Mouse (Mus musculus) midbrain, embryonic 12.5 days (tissue): ENCODE data around the gene Epop. TPM values are rescaled to one million over a fixed set of nuclear protein-coding genes. Genes with fewer than 3 reads are reported as not detected.

ENCODE experiments used
- ATAC-seq: fragments of 200-750 bp; cut with Nextera tagmentation; 2 replicates; pipeline ENCODE4 v1.8.0; 2017; ENCODE audit warnings: low read depth, moderate TSS enrichment, moderate library complexity; ENCODE audit not compliant: low FRiP score
- H3K27ac ChIP-seq: fragments of 300-500 bp; sonication (generic); replicated peaks from 2 replicates; pipeline ENCODE4 v1.5.1; 2016; ENCODE audit warnings: mild to moderate bottlenecking
- H3K27me3 ChIP-seq: fragments of 300-500 bp; sonication (generic); 2 replicates; pipeline ENCODE4 v1.6.1; 2016; ENCODE audit warnings: mild to moderate bottlenecking
- H3K36me3 ChIP-seq: fragments of 300-500 bp; sonication (generic); 2 replicates; pipeline ENCODE4 v1.6.1; 2016
- H3K4me1 ChIP-seq: fragments of 300-500 bp; sonication (generic); 2 replicates; pipeline ENCODE4 v1.6.1; 2016
- H3K4me2 ChIP-seq: fragments of 300-500 bp; sonication (generic); replicated peaks from 2 replicates; pipeline ENCODE4 v1.6.1; 2016; ENCODE audit warnings: mild to moderate bottlenecking, moderate library complexity
- H3K4me3 ChIP-seq: fragments of 300-500 bp; sonication (generic); 2 replicates; pipeline ENCODE4 v1.5.1; 2016; ENCODE audit warnings: mild to moderate bottlenecking
- H3K9ac ChIP-seq: fragments of 300-500 bp; sonication (generic); replicated peaks from 2 replicates; pipeline ENCODE4 v1.6.1; 2016; ENCODE audit warnings: mild to moderate bottlenecking, moderate library complexity
- H3K9me3 ChIP-seq: fragments of 300-500 bp; sonication (generic); 2 replicates; pipeline ENCODE4 v1.6.1; 2016; ENCODE audit warnings: mild to moderate bottlenecking
- WGBS: fragments of 180-500 bp; shearing (Covaris S2); methylation state at CpG from one replicate; pipeline ENCODE4 v1.1.7; 2016; 5-methylcytosine and 5-hydroxymethylcytosine counted together
- polyA plus RNA-seq: library from polyadenylated mRNA; unstranded; fragments of >200 nt; fragmentation: Nextera tagmentation; extraction: Ambion mirVana; gene quantifications from 2 replicates; pipeline ENCODE4 v1.2.1, GENCODE M21; 2016

Gene Epop
- polyA plus RNA-seq, 1 experiment from 2014 or later = 14.2 TPM

DNA sequence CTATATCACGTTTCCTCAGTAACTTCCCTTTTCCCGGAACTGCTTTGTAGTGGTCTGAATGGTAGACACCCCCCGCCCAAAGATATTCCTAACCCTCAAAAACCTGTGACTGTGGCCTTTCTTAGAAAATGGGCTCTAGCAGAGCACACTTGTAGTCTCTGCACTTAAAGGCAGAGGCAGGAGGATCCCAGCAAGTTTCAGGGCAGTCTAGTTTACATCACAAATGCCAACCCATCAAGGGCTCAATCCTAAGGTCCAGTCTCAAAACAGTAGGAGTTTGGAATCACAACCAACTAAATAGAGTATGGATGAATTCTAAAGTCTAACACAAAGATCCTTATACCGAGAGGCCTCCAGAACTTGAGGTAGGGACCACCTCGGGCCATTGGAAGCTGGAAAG is 4.0 kb downstream of the Epop start:
- Histone ChIP-seq H3K4me3 (no peak overlapping the region), H3K9me3 (no peaks in the 10 kb centered on the region), H3K4me2 (no peak overlapping the region), H3K36me3 (no peaks in the 10 kb centered on the region), H3K9ac (no peak overlapping the region), H3K27me3 (peaks cover 74% of the 10 kb centered on the region), H3K27ac (no peak overlapping the region), H3K4me1 (peaks cover 30% of the 10 kb centered on the region)
- no peak for ATAC-seq
- WGBS = 72% methylated on average over 5 of the region's 5 CpGs

GRCm38 (mm10) chr11:97623166-97623565 is 6.3 kb downstream of the Epop start:
- WGBS = 65% methylated on average over 9 of the region's 9 CpGs
- H3K4me1 ChIP-seq = peaks cover 23% of the 10 kb centered on the region
- H3K9ac ChIP-seq = no peak overlapping the region
- H3K4me3 ChIP-seq = no peak overlapping the region
- H3K27ac ChIP-seq = no peak overlapping the region
- H3K27me3 ChIP-seq = peaks cover 64% of the 10 kb centered on the region
- no peak overlapping the region for H3K4me2 ChIP-seq
- no peak for ATAC-seq
- no peaks in the 10 kb centered on the region for H3K36me3 ChIP-seq
- no peaks in the 10 kb centered on the region for H3K9me3 ChIP-seq

DNA sequence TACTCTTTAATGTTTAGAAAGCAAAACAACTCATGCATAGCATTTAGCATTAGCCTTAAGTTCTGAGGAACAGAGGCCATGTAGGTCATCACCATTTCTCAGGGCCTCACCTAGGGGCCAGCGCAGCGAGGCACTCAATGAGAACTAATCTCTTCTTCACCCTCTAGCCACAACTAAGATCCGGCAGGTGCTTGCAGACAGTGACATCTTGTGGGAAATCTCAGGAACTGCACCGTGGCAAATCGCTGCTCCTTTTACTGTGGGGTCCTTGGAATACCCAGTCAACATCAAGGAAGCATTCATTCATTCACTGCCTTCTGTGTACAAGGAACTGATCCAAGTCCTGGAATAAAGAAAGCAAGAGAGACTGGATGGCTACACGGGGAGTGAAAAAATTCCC is 7.1 kb downstream of the Epop start:
- Histone ChIP-seq H3K27me3 (peaks cover 62% of the 10 kb centered on the region), H3K36me3 (no peaks in the 10 kb centered on the region), H3K4me2 (no peak overlapping the region), H3K4me3 (no peak overlapping the region), H3K4me1 (peaks cover 16% of the 10 kb centered on the region), H3K27ac (no peak overlapping the region), H3K9ac (no peak overlapping the region), H3K9me3 (no peaks in the 10 kb centered on the region)
- 5% methylated on average over 6 of the region's 6 CpGs for WGBS
- 0 out of 2 replicates have a peak, but pooled peaks have one; percentile 41 for ATAC-seq

DNA sequence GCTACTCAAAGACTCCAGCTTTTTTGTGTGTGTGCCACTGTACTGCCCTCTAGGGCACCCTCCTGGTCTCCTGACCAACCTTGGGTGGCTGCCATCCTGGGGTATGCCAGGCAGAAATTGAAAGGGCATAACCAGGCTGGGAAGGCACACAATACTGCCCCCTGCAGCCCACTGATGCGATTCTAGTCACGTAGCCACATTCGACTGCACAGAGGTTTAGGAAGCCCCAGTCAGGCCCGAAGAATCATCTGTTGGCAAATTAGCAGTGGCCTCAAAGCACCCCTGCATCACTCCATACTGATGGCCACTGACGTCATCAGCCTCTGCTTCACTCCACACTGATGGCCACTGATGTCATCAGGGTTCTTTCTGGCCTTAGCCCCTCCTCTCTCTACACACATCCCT is 10.1 kb downstream of the Epop start:
- Histone ChIP-seq H3K27me3 (peaks cover 44% of the 10 kb centered on the region), H3K4me3 (no peak overlapping the region), H3K4me1 (peaks cover 3% of the 10 kb centered on the region; the same call in 1 of the 2 replicates), H3K4me2 (no peak overlapping the region), H3K9ac (no peak overlapping the region), H3K9me3 (no peaks in the 10 kb centered on the region), H3K27ac (no peak overlapping the region), H3K36me3 (no peaks in the 10 kb centered on the region)
- WGBS = 43% methylated on average over 5 of the region's 5 CpGs
- no peak for ATAC-seq

DNA sequence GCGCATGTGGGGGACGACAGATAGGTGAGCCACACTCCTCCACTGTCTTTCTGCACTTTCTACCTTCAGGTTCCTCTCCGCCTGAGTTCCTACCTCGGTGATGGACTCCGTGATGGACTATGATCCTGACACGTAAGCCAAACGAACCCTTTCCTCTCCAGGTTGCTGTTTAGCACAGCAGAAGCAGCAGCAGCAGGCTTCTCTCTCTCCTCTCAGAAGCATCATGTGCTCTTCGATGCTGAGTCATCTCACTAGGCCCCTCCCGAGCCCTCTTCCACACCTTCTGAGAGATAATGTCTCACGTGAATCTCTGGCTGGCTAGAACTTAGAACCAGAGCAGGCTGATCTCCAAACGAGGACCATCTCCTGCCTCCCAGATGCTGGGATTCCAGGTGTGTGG is 11.1 kb downstream of the Epop start:
- ATAC-seq = no peak
- Histone ChIP-seq H3K4me2 (no peak overlapping the region), H3K4me3 (no peak overlapping the region), H3K9ac (no peak overlapping the region), H3K36me3 (no peaks in the 10 kb centered on the region), H3K4me1 (peaks cover 3% of the 10 kb centered on the region; the same call in 1 of the 2 replicates), H3K9me3 (no peaks in the 10 kb centered on the region), H3K27me3 (peaks cover 33% of the 10 kb centered on the region), H3K27ac (no peak overlapping the region)
- whole genome bisulfite sequencing = 66% methylated on average over 11 of the region's 11 CpGs

DNA sequence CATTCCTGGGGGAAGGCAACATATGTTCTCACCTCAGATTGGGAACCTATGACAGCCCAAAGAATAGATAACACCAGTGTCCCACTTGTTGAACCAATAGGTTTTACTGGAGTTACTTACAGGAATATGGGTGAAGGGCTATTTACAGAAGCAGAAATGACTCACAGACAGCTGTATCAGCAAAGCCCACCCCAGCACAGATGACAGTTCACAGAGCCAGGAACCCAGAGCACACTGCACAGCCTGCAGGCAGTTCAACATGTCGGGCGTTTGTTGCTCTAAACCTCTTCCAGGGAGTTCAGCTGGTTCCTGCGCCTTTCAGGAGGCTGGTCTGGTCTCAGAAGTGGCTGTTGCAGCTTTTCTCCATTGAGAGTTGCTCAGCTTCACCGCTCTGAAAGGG is 14.2 kb downstream of the Epop start:
- Histone ChIP-seq H3K27ac (no peak overlapping the region), H3K9me3 (no peaks in the 10 kb centered on the region), H3K4me2 (no peak overlapping the region), H3K27me3 (peaks cover 40% of the 10 kb centered on the region), H3K36me3 (no peaks in the 10 kb centered on the region), H3K9ac (no peak overlapping the region), H3K4me3 (no peak overlapping the region), H3K4me1 (peaks cover 3% of the 10 kb centered on the region; the same call in 1 of the 2 replicates)
- ATAC-seq = no peak
- 81% methylated on average over 4 of the region's 4 CpGs for WGBS

DNA sequence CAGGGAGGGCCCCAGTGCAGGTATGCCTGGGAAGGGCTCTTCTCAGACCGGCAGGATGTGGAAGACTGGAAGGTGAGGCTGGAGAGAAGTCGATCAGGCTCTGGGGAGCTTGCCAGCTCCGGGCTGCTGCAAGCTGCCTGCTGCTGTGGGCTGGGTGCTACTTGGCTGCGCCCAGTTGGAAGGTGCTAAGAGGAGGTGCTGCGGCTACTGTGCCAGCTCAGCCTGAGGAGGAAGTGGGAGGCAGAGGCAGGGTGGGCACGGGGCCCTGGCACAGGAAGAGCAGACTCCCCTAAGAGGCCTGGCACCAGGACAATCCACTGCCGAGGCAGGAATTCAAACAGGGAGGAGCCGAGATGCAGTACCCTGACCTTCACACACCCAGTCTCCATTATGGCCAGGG is 18.4 kb downstream of the Epop start:
- Histone ChIP-seq H3K4me2 (no peak overlapping the region), H3K4me1 (0 out of 2 replicates have a peak, but pooled peaks cover 2% of the 10 kb centered on the region), H3K36me3 (no peaks in the 10 kb centered on the region), H3K27ac (no peak overlapping the region), H3K4me3 (no peak overlapping the region), H3K9ac (no peak overlapping the region), H3K9me3 (no peaks in the 10 kb centered on the region), H3K27me3 (peaks cover 12% of the 10 kb centered on the region; the same call in 1 of the 2 replicates)
- ATAC-seq = no peak
- WGBS = 78% methylated on average over 8 of the region's 8 CpGs

DNA sequence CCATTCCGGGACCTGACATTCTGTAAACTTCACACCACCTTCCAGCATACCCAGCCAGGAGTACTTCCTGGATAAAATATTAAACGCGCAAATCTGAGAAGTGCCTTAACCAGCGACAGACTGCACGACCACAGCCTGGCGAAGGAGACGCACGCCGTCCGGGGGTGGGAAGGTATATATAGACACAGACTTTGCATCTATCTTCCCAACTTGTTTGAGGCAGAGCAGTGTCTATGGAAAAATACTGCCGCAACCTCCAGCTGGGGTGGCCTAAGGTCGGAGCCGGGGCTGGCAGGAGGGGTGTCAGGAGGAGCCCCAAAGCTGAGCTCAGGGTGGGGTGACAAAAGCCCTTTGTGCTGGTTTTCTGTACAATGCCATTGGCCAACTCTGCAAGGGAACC is 19.8 kb downstream of the Epop start:
- H3K4me3 ChIP-seq = no peak overlapping the region
- no peak for ATAC-seq
- H3K9me3 ChIP-seq = no peaks in the 10 kb centered on the region
- 0 out of 2 replicates have a peak, but pooled peaks cover 2% of the 10 kb centered on the region for H3K4me1 ChIP-seq
- H3K27me3 ChIP-seq = peaks cover 15% of the 10 kb centered on the region; the same call in 1 of the 2 replicates
- H3K9ac ChIP-seq = no peak overlapping the region
- WGBS = 91% methylated on average over 13 of the region's 13 CpGs
- no peak overlapping the region for H3K27ac ChIP-seq
- H3K4me2 ChIP-seq = no peak overlapping the region
- no peaks in the 10 kb centered on the region for H3K36me3 ChIP-seq

DNA sequence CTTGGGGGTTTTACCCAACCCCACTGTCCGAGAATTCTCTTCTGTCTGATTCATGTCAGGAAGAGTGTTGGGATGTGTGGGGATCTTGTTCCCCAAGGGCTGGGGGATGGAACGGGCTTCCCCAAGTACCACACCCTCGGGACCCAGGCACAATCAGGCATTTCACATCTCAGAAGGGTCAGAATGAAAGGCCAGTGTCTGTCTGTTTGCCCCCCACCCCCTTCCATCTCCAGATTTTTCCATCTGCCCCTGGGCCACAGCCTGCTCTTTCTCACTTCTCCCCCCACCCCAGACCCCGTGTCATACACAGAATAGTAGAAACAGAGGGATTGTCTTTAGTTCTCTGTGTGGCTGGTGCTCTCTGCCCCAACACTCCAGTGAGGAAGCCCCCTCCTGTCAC is 20.6 kb downstream of the Epop start:
- Histone ChIP-seq H3K27me3 (peaks cover 21% of the 10 kb centered on the region; the same call in 1 of the 2 replicates), H3K4me2 (no peak overlapping the region), H3K9me3 (no peaks in the 10 kb centered on the region), H3K9ac (no peak overlapping the region), H3K27ac (no peak overlapping the region), H3K4me3 (no peak overlapping the region), H3K4me1 (0 out of 2 replicates have a peak, but pooled peaks cover 2% of the 10 kb centered on the region), H3K36me3 (no peaks in the 10 kb centered on the region)
- WGBS = 74% methylated on average over 4 of the region's 4 CpGs
- ATAC-seq = no peak

- ATAC-seq = no peak
- Histone ChIP-seq H3K9me3 (no peaks in the 10 kb centered on the region), H3K9ac (no peak overlapping the region), H3K27ac (no peak overlapping the region), H3K27me3 (peaks cover 21% of the 10 kb centered on the region; the same call in 1 of the 2 replicates), H3K4me2 (no peak overlapping the region), H3K4me3 (no peak overlapping the region), H3K36me3 (no peaks in the 10 kb centered on the region), H3K4me1 (0 out of 2 replicates have a peak, but pooled peaks cover 4% of the 10 kb centered on the region)
- WGBS = 97% methylated on average over 8 of the region's 8 CpGs
Measured at GRCm38 (mm10) chr11:97607056-97607725, 22.3 kb downstream of the Epop start.

DNA sequence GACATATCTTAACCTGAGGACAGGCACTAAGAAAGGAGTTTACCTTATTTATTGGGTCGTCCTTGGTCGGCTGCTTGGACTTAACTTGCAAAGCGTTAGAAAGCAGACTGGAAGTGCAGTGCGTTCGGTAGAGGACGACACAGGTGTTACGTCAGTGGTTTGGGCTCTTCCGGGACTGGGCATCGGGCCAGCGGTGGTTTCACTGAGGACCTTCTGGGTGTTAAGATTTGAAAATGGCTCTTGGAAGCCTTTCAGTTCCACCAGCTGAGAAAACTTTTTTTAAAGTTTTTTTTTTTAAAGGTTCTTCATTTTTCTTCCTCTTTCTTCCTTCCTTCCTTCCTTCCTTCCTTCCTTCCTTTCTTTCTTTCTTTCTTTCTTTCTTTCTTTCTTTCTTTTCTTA is 25.6 kb downstream of the Epop start:
- no peak for ATAC-seq

GRCm38 (mm10) chr11:97602223-97602622 is 27.3 kb downstream of the Epop start:
- Histone ChIP-seq H3K4me3 (no peak overlapping the region), H3K36me3 (no peaks in the 10 kb centered on the region), H3K4me2 (no peak overlapping the region), H3K27me3 (peaks cover 9% of the 10 kb centered on the region; the same call in 1 of the 2 replicates), H3K9ac (no peak overlapping the region), H3K27ac (peak overlapping the region; percentile 20; the same call in 1 of the 2 replicates), H3K9me3 (0 out of 2 replicates have a peak, but pooled peaks cover 9% of the 10 kb centered on the region), H3K4me1 (0 out of 2 replicates have a peak, but pooled peaks cover 5% of the 10 kb centered on the region)
- no peak for ATAC-seq
- 20% methylated on average over 6 of the region's 6 CpGs for WGBS

More for the DNA sequence above, 25.6 kb downstream of the Epop start:
- no peak overlapping the region for H3K4me2 ChIP-seq
- no peak overlapping the region for H3K27ac ChIP-seq
- no peak overlapping the region for H3K9ac ChIP-seq
- 0 out of 2 replicates have a peak, but pooled peaks cover 5% of the 10 kb centered on the region for H3K4me1 ChIP-seq
- 0 out of 2 replicates have a peak, but pooled peaks cover 9% of the 10 kb centered on the region for H3K9me3 ChIP-seq
- H3K27me3 ChIP-seq = peaks cover 9% of the 10 kb centered on the region; the same call in 1 of the 2 replicates
- no peaks in the 10 kb centered on the region for H3K36me3 ChIP-seq
- WGBS = 78% methylated on average over 10 of the region's 10 CpGs
- no peak overlapping the region for H3K4me3 ChIP-seq
